Mouse (Mus musculus) heart, postnatal 25 days (tissue): ENCODE data around the gene Tanc1. TPM values are rescaled to one million over a fixed set of nuclear protein-coding genes. Genes with fewer than 3 reads are reported as not detected.
A peak's percentile ranks its signal among the peaks of the same experiment; 100 is the strongest.

Experiments used
- DNase-seq: peaks from one replicate; pipeline ENCODE4 v3.0.0; 2022; ENCODE audit warnings: low spot score
- intact Hi-C: fragments of 180-260 bp; cut with DNase I; formaldehyde crosslinking; loops from one replicate; pipeline ENCODE4 v1.15.1; 2025
- total RNA-seq, 2 experiments: library from RNA; stranded (reverse); gene quantifications; 2 replicates each; pipeline ENCODE4 v1.2.3; 2021

Tanc1 gene
- total RNA-seq, 2 experiments from 2014 or later = 27.1 to 29.3 TPM

GRCm38 (mm10) chr2:59739036-59739435, 127.2 kb downstream of the Tanc1 start:
- intact Hi-C loops = no loop called here
- DNase-seq = no peak

GRCm38 (mm10) chr2:59742500-59743116, 130.8 kb downstream of the Tanc1 start:
- intact Hi-C loops = no loop called here
- DNase-seq = no peak

- intact Hi-C loops = loop anchor here (1.0 to 5.0 kb wide), 4 partner anchors 75 to 223 kb away; partner anchors contain the start of gene Tanc1
- DNase-seq = no peak
Measured at GRCm38 (mm10) chr2:59745428-59745827, 133.6 kb downstream of the Tanc1 start.

- DNase-seq = no peak
- intact Hi-C loops = loop anchor here (5.0 kb wide), 1 partner anchor 224 kb away; no protein-coding TSS in a partner anchor
Measured at GRCm38 (mm10) chr2:59746070-59746469, 134.2 kb downstream of the Tanc1 start.

- intact Hi-C loops = loop anchor here (5.0 kb wide), 1 partner anchor 225 kb away; no protein-coding TSS in a partner anchor
Measured at GRCm38 (mm10) chr2:59747757-59748156, 135.9 kb downstream of the Tanc1 start.

GRCm38 (mm10) chr2:59749371-59749770, 137.5 kb downstream of the Tanc1 start:
- intact Hi-C loops = loop anchor here (5.0 kb wide), 1 partner anchor 227 kb away; no protein-coding TSS in a partner anchor
- no peak for DNase-seq

More at GRCm38 (mm10) chr2:59747757-59748156, 135.9 kb downstream of the Tanc1 start:
- no peak for DNase-seq

- intact Hi-C loops = no loop called here
Measured at GRCm38 (mm10) chr2:59751172-59751571, 139.3 kb downstream of the Tanc1 start.

GRCm38 (mm10) chr2:59752148-59752547, 140.3 kb downstream of the Tanc1 start:
- intact Hi-C loops = no loop called here
- no peak for DNase-seq

More at GRCm38 (mm10) chr2:59751172-59751571, 139.3 kb downstream of the Tanc1 start:
- no peak for DNase-seq

- DNase-seq = no peak
- intact Hi-C loops = no loop called here
Measured at GRCm38 (mm10) chr2:59752766-59753165, 140.9 kb downstream of the Tanc1 start.

- intact Hi-C loops = no loop called here
- no peak for DNase-seq
Measured at GRCm38 (mm10) chr2:59756137-59756753, 144.4 kb downstream of the Tanc1 start.

GRCm38 (mm10) chr2:59757015-59757414, 145.2 kb downstream of the Tanc1 start:
- intact Hi-C loops = no loop called here
- no peak for DNase-seq

- intact Hi-C loops = no loop called here
- DNase-seq = no peak
Measured at GRCm38 (mm10) chr2:59758139-59758918, 146.5 kb downstream of the Tanc1 start.

- no peak for DNase-seq
- intact Hi-C loops = no loop called here
Measured at GRCm38 (mm10) chr2:59760731-59761130, 148.9 kb downstream of the Tanc1 start.

- intact Hi-C loops = no loop called here
- no peak for DNase-seq
Measured at GRCm38 (mm10) chr2:59761183-59761582, 149.3 kb downstream of the Tanc1 start.

- intact Hi-C loops = no loop called here
- DNase-seq = no peak
Measured at GRCm38 (mm10) chr2:59762277-59762676, 150.4 kb downstream of the Tanc1 start.

- intact Hi-C loops = no loop called here
- DNase-seq = no peak
Measured at GRCm38 (mm10) chr2:59765671-59766070, 153.8 kb downstream of the Tanc1 start.

GRCm38 (mm10) chr2:59767893-59768292, 156.1 kb downstream of the Tanc1 start:
- intact Hi-C loops = no loop called here
- DNase-seq = no peak

GRCm38 (mm10) chr2:59768661-59769384, 157.0 kb downstream of the Tanc1 start:
- intact Hi-C loops = no loop called here
- DNase-seq = peak; percentile 48

- no peak for DNase-seq
- intact Hi-C loops = no loop called here
Measured at GRCm38 (mm10) chr2:59769385-59769735, 157.5 kb downstream of the Tanc1 start.

- DNase-seq = no peak
- intact Hi-C loops = no loop called here
Measured at GRCm38 (mm10) chr2:59771708-59772107, 159.9 kb downstream of the Tanc1 start.
